Mouse (Mus musculus): ENCODE measurements around the gene Ttll12. TPM values are rescaled to one million over a fixed set of nuclear protein-coding genes. Genes with fewer than 3 reads are reported as not detected.
A peak's percentile ranks its signal among the peaks of the same experiment; 100 is the strongest.

Ttll12 gene
- polyA plus RNA-seq, 1 experiment from 2014 or later = 41.2 TPM

- no peak for ATAC-seq (ENCODE audit: low FRiP score)
- H3K4me1 ChIP-seq (replicated peaks) = peaks cover 13% of the 10 kb centered on the region
- 0 out of 2 replicates have a peak, but pooled peaks cover 4% of the 10 kb centered on the region for H3K27me3 ChIP-seq
- no peak overlapping the region for H3K27ac ChIP-seq
- peaks cover 46% of the 10 kb centered on the region for H3K36me3 ChIP-seq
- no peaks in the 10 kb centered on the region for H3K9me3 ChIP-seq
- no peak overlapping the region for H3K4me2 ChIP-seq
- H3K4me3 ChIP-seq = no peak overlapping the region
- no peak overlapping the region for H3K9ac ChIP-seq
Measured at GRCm38 (mm10) chr15:83553831-83554230, 41.1 kb downstream of the Ttll12 start.

- Histone ChIP-seq H3K4me3 (no peak overlapping the region), H3K27me3 (no peaks in the 10 kb centered on the region), H3K27ac (no peak overlapping the region), H3K36me3 (peaks cover 83% of the 10 kb centered on the region), H3K4me1 (replicated peaks) (peaks cover 8% of the 10 kb centered on the region), H3K9me3 (no peaks in the 10 kb centered on the region), H3K9ac (no peak overlapping the region), H3K4me2 (no peak overlapping the region)
- 93% methylated on average over 2 of the region's 2 CpGs for WGBS
- no peak for ATAC-seq (ENCODE audit: low FRiP score)
Measured at GRCm38 (mm10) chr15:83550137-83550536, 44.8 kb downstream of the Ttll12 start.

GRCm38 (mm10) chr15:83547144-83547543, 47.8 kb downstream of the Ttll12 start:
- no peak overlapping the region for H3K4me2 ChIP-seq
- no peak for ATAC-seq (ENCODE audit: low FRiP score)
- H3K9ac ChIP-seq = no peak overlapping the region
- peaks cover 72% of the 10 kb centered on the region for H3K36me3 ChIP-seq
- H3K4me1 ChIP-seq (replicated peaks) = no peaks in the 10 kb centered on the region
- H3K27ac ChIP-seq = no peak overlapping the region
- no peaks in the 10 kb centered on the region for H3K27me3 ChIP-seq
- 94% methylated on average over 8 of the region's 8 CpGs for WGBS
- no peak overlapping the region for H3K4me3 ChIP-seq
- H3K9me3 ChIP-seq = no peaks in the 10 kb centered on the region

GRCm38 (mm10) chr15:83546029-83546428, 48.9 kb downstream of the Ttll12 start:
- no peak for ATAC-seq (ENCODE audit: low FRiP score)
- Histone ChIP-seq H3K4me2 (no peak overlapping the region), H3K9me3 (no peaks in the 10 kb centered on the region), H3K4me3 (no peak overlapping the region), H3K27ac (no peak overlapping the region), H3K4me1 (replicated peaks) (no peaks in the 10 kb centered on the region), H3K36me3 (peaks cover 61% of the 10 kb centered on the region), H3K9ac (no peak overlapping the region), H3K27me3 (no peaks in the 10 kb centered on the region)
- WGBS = 96% methylated on average over 7 of the region's 7 CpGs

GRCm38 (mm10) chr15:83541647-83542287, 53.2 kb downstream of the Ttll12 start:
- Histone ChIP-seq H3K9ac (no peak overlapping the region), H3K9me3 (no peaks in the 10 kb centered on the region), H3K4me1 (replicated peaks) (no peaks in the 10 kb centered on the region), H3K4me3 (no peak overlapping the region), H3K36me3 (peaks cover 18% of the 10 kb centered on the region), H3K27ac (no peak overlapping the region), H3K4me2 (no peak overlapping the region), H3K27me3 (no peaks in the 10 kb centered on the region)
- no peak for ATAC-seq (ENCODE audit: low FRiP score)
- 86% methylated on average over 9 of the region's 9 CpGs for WGBS

GRCm38 (mm10) chr15:83539905-83540304, 55.1 kb downstream of the Ttll12 start:
- H3K4me1 ChIP-seq (replicated peaks) = no peaks in the 10 kb centered on the region
- no peak for ATAC-seq (ENCODE audit: low FRiP score)
- WGBS = 82% methylated on average over 4 of the region's 4 CpGs
- no peaks in the 10 kb centered on the region for H3K27me3 ChIP-seq
- no peak overlapping the region for H3K9ac ChIP-seq
- H3K4me2 ChIP-seq = no peak overlapping the region
- H3K27ac ChIP-seq = no peak overlapping the region
- no peak overlapping the region for H3K4me3 ChIP-seq
- no peaks in the 10 kb centered on the region for H3K9me3 ChIP-seq
- no peaks in the 10 kb centered on the region; the same call in 1 of the 2 replicates for H3K36me3 ChIP-seq

GRCm38 (mm10) chr15:83538855-83539254, 56.1 kb downstream of the Ttll12 start:
- H3K4me3 ChIP-seq = no peak overlapping the region
- H3K4me1 ChIP-seq (replicated peaks) = no peaks in the 10 kb centered on the region
- H3K9me3 ChIP-seq = no peaks in the 10 kb centered on the region
- H3K4me2 ChIP-seq = no peak overlapping the region
- H3K27me3 ChIP-seq = no peaks in the 10 kb centered on the region
- H3K27ac ChIP-seq = no peak overlapping the region
- H3K36me3 ChIP-seq = no peaks in the 10 kb centered on the region
- ATAC-seq (ENCODE audit: low FRiP score) = no peak
- WGBS = 99% methylated on average over 2 of the region's 2 CpGs
- no peak overlapping the region for H3K9ac ChIP-seq

GRCm38 (mm10) chr15:83535890-83536231, 59.1 kb downstream of the Ttll12 start:
- Histone ChIP-seq H3K4me3 (no peak overlapping the region), H3K4me2 (no peak overlapping the region), H3K36me3 (no peaks in the 10 kb centered on the region), H3K27ac (no peak overlapping the region), H3K27me3 (no peaks in the 10 kb centered on the region), H3K9ac (no peak overlapping the region), H3K4me1 (replicated peaks) (no peaks in the 10 kb centered on the region), H3K9me3 (no peaks in the 10 kb centered on the region)
- 93% methylated on average over 6 of the region's 6 CpGs for WGBS
- ATAC-seq (ENCODE audit: low FRiP score) = no peak

- 83% methylated on average over 17 of the region's 17 CpGs for WGBS
- H3K9me3 ChIP-seq = no peaks in the 10 kb centered on the region
- no peak overlapping the region for H3K27ac ChIP-seq
- ATAC-seq (ENCODE audit: low FRiP score) = no peak
- no peaks in the 10 kb centered on the region for H3K36me3 ChIP-seq
- H3K4me1 ChIP-seq (replicated peaks) = no peaks in the 10 kb centered on the region
- 0 out of 2 replicates have a peak overlapping the region, but pooled peaks have one; percentile 1 for H3K9ac ChIP-seq
- H3K27me3 ChIP-seq = no peaks in the 10 kb centered on the region
- no peak overlapping the region for H3K4me2 ChIP-seq
- H3K4me3 ChIP-seq = no peak overlapping the region
Measured at GRCm38 (mm10) chr15:83534960-83535889, 59.7 kb downstream of the Ttll12 start.

- Histone ChIP-seq H3K36me3 (no peaks in the 10 kb centered on the region), H3K9ac (no peak overlapping the region), H3K4me3 (no peak overlapping the region), H3K27me3 (peaks cover 12% of the 10 kb centered on the region), H3K9me3 (no peaks in the 10 kb centered on the region), H3K4me1 (replicated peaks) (no peaks in the 10 kb centered on the region), H3K27ac (no peak overlapping the region), H3K4me2 (no peak overlapping the region)
- no peak for ATAC-seq (ENCODE audit: low FRiP score)
- 83% methylated on average over 7 of the region's 7 CpGs for WGBS
Measured at GRCm38 (mm10) chr15:83532606-83533005, 62.4 kb downstream of the Ttll12 start.

GRCm38 (mm10) chr15:83531961-83532469, 62.9 kb downstream of the Ttll12 start:
- Histone ChIP-seq H3K27me3 (peaks cover 18% of the 10 kb centered on the region), H3K9ac (no peak overlapping the region), H3K36me3 (no peaks in the 10 kb centered on the region), H3K4me3 (no peak overlapping the region), H3K4me2 (no peak overlapping the region), H3K27ac (no peak overlapping the region), H3K4me1 (replicated peaks) (peaks cover 3% of the 10 kb centered on the region), H3K9me3 (no peaks in the 10 kb centered on the region)
- WGBS = 88% methylated on average over 4 of the region's 5 CpGs
- ATAC-seq (ENCODE audit: low FRiP score) = no peak

- 82% methylated on average over 6 of the region's 6 CpGs for WGBS
- no peak for ATAC-seq (ENCODE audit: low FRiP score)
Measured at GRCm38 (mm10) chr15:83530688-83531087, 64.3 kb downstream of the Ttll12 start.

More at GRCm38 (mm10) chr15:83530688-83531087, 64.3 kb downstream of the Ttll12 start:
- H3K9me3 ChIP-seq = no peaks in the 10 kb centered on the region
- H3K36me3 ChIP-seq = no peaks in the 10 kb centered on the region
- H3K27me3 ChIP-seq = peaks cover 31% of the 10 kb centered on the region
- no peak overlapping the region for H3K4me2 ChIP-seq
- no peak overlapping the region for H3K4me3 ChIP-seq
- no peak overlapping the region for H3K27ac ChIP-seq
- no peak overlapping the region for H3K9ac ChIP-seq
- H3K4me1 ChIP-seq (replicated peaks) = peaks cover 17% of the 10 kb centered on the region

Measured in hindbrain, embryonic 13.5 days (tissue).